Mouse (Mus musculus) kidney, postnatal 14 days (tissue): ENCODE measurements around the gene Rps6ka5.
A peak's percentile ranks its signal among the peaks of the same experiment; 100 is the strongest.

Experiments
- DNase-seq: peaks from one replicate; pipeline ENCODE4 v3.0.0; 2022; ENCODE audit warnings: mixed read lengths

Rps6ka5 gene

DNA sequence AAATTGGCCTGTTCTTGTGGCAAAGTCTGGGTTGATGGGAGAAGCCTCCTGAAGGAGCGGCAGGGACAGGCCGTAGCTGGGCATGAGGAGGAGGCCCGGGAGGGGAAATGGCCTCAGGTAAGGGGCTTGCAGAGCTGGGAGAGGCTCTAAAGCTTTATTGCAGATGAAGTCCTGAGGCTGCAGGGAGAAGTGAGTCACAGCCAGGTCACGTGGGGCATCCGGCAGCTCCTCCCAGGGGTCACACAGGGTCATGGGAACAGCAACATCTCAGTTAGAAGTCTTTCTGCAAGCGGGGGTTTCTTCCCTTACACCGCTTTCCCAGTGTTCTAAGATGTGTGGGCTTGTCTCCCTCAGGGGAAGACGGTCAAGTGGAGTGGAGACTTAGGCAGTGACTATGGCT, 197.6 kb downstream of the Rps6ka5 start:
- peak; percentile 69 for DNase-seq

DNA sequence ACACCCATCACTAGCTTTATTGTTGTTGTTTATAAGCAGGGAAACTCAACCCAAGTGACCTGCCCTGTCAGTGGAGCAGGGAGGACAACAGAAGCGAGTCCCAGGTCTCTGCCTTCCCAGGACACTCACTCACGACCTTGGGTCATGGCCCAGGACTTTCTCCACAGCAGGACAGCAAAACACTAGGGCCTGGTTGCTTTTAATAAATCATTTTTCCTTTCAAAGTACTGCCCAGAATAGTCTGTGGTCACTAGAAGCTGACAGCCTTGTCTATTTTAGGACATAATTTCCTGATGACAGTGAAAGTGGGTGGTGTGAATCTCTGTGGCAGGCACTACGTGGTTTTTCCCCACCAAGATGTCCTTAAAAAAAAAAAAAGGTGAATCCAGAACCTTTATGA, 198.5 kb downstream of the Rps6ka5 start:
- DNase-seq = peak; percentile 51

DNA sequence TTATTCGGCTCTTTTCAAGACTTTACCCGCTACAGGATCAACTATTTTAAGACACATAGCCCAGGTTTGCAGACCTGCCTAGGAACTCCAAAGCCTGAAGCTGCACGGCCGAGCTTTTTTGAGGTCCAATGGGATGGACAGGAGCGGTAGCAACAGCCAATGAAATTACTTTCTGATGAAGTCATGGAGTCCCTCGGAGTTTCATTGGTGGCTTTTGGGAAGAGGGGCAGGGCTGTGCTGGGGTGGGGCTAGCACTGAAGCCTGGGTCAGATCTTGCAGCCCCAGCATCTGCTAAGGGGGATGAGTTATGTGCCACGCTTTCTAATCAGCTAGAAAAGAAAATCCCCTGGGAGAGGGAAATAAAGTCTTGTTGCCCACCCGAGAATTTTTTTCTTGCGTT, 199.0 kb downstream of the Rps6ka5 start:
- DNase-seq = peak; percentile 86

DNA sequence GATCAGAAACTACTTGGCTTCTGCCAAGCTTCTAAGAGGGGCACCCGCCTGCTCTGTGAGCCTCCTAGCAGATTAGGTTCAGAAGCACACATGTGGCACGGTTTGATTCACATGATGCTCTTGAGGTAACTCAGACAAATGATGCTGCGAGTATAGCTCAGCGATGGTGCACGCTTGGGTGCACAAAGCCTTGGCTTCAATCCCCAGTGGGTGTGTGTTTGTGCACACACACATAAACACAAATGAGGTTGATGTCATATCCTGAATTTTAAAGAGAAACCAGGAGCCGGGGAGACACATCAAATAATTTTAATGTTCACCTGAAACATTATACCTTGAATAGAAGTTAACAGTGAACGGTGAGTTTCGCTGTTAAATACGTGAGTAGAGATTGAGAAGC, 199.5 kb downstream of the Rps6ka5 start:
- peak; percentile 23 for DNase-seq

DNA sequence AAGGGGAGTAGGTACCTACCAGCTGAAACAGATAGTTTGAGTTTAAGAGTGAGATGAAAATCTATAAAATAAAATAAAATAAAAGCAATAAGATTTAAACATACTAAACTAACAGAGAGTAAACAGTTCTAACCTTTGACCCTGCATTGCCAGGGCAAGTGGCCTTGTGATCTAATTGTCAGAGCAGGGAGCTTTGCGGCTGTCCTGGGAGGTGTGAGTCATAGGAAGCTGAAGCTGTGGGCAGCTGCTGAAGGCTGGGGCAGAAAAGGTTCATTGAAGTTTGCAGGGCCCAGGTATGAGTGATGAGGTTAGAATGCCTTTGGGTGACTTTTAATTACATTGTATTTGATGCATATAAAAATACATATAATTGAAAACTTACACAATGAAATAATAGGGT, 200.8 kb downstream of the Rps6ka5 start:
- no peak for DNase-seq

DNA sequence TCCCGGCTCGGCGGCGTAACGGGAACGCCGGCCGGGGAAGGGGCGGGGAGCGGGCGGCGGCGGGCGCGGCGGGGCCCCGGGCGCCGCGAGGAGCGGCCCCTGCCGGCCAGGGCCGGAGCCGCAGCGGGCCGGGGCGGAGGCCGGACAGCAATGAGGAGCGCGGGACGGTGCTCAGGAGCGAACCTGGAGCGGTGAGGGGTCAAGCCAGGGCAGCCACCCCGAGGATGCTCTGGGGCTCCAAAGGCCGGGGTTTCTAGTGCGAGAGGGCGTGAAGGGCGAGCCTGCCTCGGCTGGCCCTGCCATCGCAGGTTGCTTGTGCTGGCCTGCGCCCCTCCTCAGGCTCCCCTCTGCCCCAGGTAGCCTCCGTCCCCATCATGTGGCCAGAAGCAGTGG, 206.0 kb downstream of the Rps6ka5 start, which contains the start of gene Ttc7b:
Ttc7b (minus strand) TSS at position 33 of the 393 bp plus-strand sequence.
- DNase-seq = peak; percentile 78

DNA sequence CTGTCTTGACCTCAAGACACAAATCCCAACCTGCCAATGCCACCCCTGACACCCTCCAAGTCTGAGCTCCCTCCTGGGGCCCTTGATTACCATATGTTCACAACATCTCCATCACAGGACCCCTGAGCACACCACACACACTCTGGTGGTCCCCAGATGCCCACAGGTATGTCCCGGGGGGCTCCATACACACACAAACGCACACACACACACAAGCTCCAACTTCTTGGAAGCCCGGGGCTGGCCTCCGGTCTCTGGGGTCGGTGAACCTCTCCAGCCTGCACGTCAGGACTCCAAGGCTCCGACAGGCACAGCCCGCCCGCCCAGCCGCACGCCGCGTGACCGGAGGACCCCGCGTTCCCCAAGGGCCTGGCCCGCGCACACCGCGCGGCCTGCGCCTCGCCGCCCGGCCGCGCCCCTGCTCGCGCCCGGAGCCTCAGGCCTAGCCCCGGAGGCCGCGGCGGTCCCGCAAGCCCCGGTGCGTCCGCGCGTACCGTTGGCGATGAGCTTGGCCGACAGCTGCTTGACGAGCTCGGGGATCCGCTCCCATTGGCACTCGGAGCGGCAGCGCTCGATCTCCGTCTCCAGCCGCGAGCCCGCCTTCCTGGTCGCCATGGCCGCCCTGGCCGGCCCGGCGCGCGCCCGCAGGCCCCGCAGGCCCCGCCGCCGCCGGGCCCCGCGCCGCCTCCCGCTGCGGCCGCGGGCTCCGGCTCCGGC, 206.5 kb downstream of the Rps6ka5 start:
- DNase-seq = peak; percentile 70

DNA sequence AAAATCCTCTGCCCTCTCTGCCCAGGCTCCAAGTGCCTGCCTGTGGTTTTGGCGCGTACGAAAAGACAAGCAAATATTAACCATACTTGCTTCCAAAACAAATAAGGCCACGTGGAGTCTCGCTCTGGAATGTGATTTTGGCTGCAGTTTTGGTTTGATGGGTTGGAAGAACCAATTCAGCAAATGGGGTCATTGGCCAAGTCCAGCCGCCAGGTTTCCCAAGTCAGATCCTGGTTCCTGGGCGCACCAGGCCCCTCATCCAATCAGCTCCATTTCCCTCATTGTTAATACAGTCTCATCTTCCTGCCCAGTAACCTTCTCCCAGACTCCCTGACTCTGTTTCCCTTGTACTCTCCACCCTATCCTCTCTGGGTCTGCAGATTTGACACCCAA, 207.1 kb downstream of the Rps6ka5 start:
- DNase-seq = peak; percentile 64

DNA sequence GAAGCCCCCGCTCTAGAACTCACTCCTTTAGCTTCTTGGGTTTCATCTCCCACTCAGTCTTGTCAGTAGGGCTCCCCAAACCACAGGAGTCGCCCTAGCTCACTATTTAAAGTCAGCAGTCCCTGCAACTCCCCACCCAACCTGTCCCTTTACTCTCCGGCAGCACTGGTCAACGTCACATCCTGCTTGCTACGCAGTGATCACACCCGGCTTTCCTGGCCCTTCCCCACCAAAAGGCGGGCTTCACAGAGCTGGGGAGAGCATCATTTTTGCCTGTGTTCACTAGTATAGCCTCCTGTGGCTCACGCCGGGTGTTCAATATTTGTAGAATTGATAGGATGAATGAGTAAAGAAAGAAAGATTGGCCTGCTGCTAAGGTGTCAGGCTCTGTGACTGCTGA, 209.4 kb downstream of the Rps6ka5 start:
- DNase-seq = no peak

DNA sequence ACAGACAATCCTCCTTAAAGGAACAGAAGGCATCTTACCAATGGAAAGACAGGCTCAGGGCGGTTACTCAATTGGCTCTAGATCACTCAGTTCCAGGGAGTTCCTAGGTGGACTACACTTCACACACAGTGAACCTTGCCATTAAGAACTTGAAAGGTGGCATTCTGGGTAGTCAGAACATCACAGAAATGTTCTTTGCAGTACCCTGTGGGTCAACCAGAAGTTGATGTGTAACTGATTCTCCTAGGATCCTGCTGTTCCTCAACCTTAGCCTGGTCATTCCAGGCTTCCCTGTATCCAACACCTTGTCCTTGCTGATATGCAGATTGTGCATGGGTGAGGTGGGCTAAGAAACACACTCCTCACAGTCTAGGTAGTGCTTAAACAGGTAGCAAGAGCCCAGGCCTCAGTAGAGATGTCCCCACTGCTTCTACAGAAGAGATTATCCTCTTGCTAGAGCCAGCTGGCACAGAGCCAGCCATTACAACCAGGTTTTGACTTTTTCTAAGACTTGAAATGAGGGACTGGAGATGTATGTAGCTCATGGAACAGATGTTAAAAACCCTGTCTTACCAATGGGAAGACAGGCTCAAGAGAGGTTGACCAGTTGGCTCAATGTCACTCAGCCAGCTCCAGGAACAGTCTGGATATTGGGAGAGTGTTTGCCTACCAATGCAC, 210.5 kb downstream of the Rps6ka5 start:
- DNase-seq = peak; percentile 27

DNA sequence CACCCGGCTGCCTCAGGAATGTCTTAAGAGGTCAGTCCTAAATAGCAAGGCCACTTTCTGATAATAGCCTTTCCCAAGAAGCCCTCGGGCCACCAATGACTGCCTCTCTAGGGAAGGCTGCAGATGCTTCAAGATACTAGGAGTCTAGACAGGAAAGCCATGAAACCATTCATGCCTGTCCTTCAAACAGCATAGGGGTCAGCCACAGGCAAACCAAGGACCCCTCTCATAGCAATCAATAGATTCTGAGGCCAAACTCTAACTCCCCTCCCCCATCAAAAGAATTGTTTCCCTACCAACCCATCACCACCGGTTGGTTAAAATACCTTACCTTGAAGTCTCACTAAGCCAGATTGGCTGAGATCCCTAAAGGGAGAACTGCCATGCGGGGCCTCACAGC, 211.3 kb downstream of the Rps6ka5 start:
- no peak for DNase-seq

DNA sequence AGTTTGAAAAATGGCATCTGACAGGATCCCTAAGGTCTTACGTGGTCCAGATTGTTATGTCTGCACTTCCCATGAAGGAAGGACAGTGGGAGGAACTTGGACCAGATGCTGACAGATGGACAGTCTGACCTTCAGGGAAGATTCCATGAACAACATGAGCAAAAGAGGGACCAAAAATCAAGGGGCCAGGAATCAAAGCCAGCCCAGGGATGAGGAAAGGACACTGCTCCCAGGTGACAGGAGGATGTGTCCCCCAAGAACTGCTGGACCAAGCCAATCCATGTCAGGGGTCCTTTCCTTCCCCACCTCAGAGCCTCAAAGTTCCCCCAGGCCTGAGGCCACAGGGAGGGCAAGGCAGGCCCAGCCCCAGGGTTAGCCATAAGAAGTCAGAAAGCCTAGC, 212.2 kb downstream of the Rps6ka5 start:
- no peak for DNase-seq

DNA sequence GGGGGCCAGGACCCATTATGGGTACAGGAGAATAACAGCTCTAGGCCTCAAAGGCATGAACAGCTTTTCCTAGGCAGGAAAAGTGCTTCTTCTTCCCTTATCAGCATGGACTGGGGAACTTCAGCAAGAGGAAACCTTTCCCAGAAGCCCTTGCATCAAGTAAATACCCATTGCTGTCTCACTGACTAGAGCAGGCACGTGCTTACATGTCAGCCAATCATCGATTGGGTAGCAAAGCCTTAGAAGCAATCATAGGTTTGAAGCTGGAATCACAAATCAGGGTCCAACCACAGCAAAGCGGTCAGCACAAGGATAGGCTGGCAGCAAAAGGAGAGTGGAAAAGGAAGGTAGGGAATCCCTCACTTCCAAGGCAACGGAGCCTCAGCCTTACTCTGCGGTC, 213.7 kb downstream of the Rps6ka5 start:
- no peak for DNase-seq

DNA sequence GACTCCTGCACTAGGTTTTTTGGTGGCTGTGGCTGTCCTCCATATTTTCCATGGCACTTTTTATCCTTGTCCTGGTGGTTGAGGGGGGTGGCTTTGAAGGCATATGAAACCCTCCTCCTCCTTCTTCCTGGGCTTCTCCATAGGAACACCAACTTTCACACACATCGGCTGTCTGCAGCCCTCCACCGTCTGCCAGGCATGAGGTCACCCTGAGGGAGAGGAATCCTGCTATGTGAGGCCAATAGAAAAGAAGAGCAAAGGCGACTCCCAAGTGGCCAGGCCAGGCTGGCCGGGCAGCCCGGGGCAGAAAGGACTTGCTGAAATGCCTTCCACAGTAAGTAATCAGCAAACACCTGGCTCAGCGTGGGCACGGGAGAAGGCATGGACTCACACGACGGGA, 214.1 kb downstream of the Rps6ka5 start:
- no peak for DNase-seq

DNA sequence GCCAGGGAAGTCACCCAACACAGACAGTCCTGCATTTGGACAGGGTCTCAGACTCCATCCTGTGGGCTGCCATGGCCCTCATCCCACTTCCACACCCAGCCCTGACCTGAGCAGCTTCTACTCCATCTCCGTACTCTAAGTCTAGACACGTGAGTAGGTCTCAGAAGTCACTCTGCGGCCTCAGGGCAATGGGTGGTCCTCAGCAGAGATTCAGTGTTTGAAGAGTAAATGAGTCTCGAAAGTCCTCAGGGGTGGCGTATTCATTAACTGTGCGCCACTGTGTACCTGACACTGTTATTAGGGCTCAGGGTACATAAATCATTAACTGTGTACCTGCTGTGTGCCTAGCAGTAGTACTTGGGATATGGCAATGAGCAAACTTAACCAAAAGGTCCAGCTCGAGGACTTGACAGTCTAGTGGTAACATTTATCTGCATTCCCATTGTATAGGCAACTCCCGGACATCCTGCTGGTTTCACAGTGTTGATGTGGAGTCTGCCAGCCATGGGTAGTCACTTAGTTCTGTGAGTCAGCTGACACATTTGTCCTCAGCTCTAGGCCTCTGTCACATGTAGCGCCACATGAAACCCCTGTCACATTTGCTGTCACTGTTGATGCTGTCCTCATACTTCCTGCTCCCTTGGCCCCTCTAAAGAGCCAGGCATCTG, 217.0 kb downstream of the Rps6ka5 start:
- DNase-seq = no peak

DNA sequence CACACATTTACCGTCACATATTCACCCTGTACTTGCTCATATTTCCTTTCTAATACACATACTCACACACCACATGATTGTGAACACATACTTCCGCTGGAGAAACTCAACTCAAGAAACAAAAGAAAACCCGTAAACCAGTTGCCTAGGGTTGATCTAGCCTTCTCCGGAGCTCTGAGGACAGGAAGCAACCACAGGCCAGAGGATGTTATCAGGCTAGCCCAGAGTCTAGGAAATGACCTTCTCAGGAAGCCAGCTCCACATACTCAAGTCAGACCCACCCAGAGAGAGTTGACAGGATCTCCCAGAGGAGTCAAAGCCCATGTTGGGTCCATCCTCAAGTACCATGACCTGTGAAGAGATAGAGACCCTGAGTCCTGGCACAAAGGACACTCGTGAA, 218.1 kb downstream of the Rps6ka5 start:
- no peak for DNase-seq

DNA sequence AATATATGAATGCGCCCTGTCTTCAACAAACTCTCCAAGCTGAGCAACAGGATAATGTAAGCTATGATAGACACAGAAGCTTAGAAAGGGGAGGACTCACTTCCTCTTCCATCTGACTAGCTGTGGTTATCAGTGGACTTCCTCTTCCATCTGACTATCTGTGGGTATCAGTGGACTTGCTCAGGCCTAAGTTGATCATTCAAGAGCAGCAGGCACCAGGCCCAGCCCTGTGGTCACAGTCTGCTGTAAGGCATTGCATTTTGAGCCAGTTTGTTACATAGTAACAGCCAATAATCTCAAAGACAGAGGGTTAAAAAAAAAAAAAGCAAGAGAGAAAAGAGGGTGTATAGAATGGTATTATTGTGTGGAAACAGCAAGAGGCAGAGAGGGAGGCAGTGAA, 221.3 kb downstream of the Rps6ka5 start:
- no peak for DNase-seq

DNA sequence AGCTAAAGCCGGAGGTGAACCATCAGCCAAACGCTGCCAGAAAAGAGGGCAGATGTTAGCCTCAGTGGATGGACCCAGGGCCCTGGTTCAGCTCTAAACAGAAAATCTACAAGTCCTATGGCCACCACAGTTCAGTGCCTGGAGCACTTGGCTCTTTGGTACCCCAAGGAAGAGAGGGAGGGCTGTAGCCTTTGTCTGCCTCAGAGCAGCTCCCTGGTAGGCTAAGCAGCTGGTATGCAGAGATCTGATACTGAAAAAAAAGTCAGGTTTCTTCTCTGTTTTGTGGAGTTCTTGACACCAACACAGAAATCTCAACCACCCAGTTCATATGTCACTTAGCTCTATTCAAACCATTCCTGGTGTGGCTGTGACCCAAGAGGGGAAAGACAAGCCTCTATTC, 222.2 kb downstream of the Rps6ka5 start:
- DNase-seq = no peak

DNA sequence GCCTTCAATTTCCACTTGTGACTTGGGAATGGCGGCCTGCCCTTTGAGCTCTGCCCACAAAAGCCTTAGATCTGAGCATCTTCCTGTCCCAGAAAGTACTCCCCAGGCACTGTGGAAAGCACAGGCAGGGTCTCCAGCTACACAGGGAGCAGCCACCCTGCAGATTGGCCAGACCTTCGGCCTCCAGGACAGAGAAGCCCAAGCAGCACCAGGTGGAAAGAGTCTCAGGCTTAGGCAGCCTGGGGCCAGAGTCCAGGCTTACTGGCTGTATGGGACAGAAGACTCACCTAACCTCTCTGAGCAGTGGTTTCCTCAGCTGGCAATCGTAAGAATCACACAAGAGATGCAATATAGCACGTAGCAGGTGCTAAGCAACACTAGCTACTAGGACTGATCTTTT, 223.1 kb downstream of the Rps6ka5 start:
- no peak for DNase-seq

DNA sequence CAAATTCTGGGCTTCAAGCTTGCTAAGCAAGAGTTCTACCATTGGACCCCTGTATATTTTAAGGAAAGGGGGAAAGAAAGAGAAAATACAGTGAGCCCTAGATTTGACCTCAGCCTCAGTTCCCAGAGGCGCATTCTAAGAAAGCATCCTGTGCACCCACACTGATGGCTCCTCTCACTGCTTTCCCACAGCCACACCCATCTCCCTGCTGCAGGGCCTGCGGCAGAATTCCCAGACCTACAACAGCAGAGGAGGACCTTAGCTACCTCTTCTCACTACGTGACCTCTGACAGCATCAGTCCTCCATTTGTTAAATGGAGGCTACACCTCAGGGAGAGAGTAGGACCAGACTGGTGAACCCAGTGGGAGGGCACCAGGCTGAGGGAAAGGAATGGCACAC, 224.2 kb downstream of the Rps6ka5 start:
- no peak for DNase-seq

DNA sequence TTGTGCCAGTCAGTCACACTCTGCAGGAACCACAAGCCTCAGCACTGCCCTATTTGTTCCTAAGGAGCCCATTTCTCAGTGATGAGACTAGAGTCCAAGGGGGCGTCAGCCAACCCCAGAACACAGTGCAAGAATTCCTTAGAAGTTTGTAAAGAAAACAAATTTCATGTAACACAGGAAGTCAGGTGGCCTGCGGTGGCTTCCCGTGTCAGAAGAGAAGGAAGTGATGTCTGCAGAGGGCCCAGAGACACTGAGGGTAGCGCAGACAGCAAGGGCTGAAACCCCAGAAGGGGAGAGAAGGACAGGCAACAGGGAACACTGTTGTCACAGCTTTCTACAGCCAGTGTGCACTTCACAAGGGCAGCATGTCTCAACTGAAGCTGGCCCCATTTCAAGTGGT, 225.5 kb downstream of the Rps6ka5 start:
- no peak for DNase-seq

DNA sequence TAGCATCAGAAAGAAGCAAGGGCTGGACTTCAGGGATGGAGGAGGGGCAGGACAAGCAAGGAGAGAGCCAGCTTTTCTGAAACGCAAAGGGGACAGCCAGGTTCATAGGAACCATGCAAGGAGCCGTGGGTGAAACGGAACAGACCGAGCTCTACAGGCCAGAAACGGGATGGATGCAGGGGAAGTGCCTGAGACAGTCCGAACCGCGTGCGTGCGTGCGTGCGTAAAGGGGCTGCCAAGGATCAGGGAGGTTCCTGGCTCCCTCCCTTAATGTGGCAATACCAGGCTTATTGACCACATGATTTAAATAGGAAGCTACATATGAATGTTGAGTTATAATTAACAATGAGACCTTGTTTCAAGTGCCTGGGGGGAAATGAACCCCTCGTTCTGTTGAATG, 227.3 kb downstream of the Rps6ka5 start:
- no peak for DNase-seq
